Mouse (Mus musculus) frontal cortex, adult (tissue): ENCODE data around the gene Hes6.

ENCODE experiments used
- ATAC-seq: cut with Nextera tagmentation; 2 replicates; pipeline ENCODE4 v1.9.2; 2017; ENCODE audit warnings: mild to moderate bottlenecking, moderate library complexity, mixed read lengths; ENCODE audit not compliant: low TSS enrichment

Hes6 gene

DNA sequence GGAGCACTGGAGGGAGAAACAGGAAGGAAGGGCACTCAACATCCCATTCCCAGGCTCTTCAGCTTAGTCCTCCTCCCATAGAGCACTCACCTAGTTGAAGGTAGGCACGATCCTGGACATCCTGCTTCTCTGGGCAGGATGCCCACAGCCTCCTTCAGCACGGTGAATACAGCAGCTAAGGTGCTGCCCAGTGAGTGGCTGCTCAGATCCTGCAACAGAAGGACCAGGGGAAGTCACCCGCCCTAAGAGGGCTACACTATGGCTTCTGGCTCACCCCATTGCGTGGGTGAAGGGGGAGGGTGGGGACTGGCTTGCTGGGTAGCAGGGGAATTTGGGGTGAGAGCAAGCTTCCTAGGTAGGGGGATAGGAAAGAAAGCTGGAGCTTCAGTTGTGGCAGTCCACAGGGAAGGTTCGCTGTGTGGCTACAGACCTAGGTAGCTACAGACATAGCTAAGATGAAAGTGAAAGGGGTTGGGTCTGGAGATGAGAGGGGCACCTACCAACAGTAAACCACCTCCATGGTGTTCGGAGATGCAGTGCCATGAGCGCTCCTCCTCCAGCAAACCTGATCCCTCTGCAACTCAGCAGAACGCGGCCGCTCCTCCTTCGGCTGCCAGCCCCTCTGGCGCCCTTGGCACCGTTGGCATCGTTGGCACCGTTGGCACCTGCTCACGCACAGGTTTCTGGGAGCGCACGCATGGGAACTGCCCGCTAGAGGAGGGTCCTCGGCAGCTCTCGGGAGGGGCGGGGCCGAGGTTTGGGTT lies 8.2 kb downstream of the Hes6 start:
- ATAC-seq = peak; percentile 32; the same call in 1 of the 2 replicates

DNA sequence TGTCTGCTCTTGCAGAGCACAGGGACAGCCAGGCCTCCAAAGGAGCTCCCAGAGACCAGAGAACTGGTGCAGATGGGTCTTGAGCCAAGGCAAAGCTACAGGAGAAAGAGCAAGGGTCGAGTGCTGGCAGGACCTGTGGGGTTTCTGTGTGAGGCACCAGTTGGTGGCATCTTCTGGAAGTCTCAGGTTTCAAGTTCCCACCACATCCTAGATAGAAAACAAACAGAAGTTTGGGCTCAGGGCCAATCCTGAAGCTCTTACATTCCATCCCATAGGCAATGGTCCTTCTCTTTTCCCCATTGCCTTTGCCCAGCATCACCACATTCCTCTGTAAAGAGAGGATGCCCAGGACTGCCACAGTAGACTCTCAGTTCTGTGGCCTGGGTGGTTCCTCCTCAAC lies 8.9 kb downstream of the Hes6 start:
- ATAC-seq = no peak

DNA sequence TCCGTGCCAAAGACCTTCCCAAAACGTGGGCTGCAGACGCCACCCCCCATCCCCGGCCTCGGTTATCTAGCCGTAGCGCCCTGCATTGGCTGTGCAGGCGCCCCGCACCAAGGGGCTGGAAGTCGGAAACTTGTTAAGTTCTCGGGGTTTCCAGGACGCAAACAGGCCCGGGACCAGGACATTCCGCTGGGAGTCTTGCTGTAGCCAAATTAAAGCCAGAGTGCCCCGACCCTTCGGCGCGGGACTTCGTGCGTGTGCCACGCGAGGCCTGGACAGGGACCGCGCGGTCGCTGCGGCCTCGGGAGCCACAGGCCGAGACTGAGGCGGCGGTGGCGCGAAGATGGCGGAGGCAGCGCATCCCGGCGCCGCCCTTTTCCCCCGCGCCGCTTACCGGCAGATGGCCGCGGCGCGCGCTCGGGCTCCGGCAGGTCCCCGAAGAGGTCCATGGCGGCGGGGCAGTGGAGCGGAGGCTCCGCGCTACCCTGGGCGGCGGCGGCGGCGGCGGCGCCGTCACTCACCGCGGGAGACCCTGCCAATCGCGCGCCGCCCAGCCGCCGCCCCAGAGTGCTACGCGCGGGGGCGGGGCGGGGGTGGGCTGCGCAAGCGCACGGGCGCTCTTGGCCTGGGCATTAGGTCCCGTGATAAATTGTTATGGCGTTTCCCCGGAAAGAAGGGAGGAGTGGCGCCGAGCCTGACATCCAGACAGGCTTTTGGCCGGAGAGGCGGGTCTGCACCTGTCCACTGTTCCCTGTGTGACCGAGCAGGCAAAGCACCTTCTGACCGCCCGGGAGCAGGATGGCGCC lies 15.4 kb downstream of the Hes6 start, which contains the start of gene Ilkap:
TSS of gene Ilkap (minus strand) at position 556 of the 803 bp plus-strand sequence.
- peak; percentile 90 for ATAC-seq

DNA sequence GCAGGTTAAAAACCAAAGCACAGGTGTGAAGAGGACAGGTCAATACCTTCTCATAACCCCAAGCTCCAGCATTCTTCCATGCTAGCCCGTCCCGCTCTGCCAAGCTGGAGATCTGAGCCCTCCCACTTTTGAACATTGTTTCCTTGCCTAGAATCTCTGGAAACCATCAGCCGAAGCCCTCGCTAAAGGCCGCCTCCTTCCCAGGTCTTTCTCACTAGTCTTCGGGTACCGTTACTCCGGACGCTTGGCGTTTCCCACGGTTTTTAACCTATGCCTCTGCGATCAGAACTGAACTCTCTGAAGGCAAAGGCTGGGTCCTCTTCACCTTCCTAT lies 15.9 kb downstream of the Hes6 start:
- peak; percentile 36; the same call in 1 of the 2 replicates for ATAC-seq

DNA sequence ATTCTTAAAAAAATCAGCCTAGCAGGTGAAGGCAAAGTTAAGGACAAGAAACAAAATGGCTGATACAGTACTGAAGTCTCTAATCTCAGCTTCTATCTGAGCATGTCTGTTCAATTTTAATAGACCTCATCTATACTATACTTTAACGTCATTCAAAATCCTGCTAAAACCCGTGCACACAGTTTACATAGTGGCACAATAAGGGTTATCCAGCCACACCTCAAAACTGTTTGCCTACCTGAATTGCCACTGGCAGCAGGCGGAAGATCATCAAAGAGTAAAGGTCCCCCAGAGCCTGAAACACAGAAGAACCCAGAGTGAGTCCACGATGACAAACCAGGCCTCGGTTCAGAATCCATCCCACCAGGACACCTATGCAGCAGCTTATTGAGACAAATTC lies 23.5 kb downstream of the Hes6 start:
- ATAC-seq = no peak

DNA sequence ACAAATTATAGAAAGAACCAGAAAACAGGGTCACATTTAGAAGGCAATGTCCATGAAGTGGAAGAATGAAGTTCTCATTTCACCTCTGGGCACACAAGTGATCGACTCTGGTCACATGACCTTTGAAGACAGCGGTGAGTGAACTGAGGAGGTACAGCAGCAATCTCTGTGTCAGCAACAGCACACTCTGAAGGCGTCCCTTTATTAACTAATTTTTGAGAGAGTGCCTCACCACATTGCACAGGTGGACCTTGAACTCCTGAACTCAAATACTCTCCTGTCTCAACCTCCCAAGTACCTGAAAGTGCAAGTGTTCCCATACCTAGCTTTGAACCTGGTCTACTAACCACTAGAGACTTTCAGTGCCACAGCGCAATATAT lies 32.8 kb downstream of the Hes6 start:
- ATAC-seq = no peak

DNA sequence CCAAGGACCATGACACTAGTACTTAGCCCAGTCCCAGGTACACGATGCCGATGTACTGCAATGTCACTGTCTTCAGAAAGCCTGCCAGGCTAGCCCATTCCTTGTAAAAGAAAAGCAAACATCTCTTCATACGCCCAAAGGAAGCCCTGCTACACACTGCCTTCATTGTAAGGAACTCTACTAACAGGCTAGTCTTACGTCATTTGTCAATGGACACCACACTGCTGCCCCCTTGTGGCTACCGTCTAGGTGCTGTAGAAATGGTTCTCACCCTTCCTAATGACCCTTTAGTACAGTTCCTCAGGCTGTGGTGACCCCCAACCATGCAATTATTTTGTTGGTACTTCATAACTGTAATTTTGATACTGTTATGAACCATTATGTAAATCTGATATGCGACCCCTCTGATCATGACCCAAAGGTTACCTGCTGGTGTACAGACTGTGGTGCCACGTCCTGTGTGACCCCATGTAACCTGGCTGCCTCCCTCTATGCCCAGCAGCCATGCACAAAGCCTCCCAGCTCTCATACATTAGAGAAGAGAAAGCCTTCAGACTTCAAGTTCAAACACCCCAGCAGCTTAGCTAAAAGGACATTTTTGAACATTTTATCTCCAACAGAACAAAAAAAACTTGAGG lies 33.3 kb downstream of the Hes6 start:
- peak; percentile 75; the same call in 1 of the 2 replicates for ATAC-seq

DNA sequence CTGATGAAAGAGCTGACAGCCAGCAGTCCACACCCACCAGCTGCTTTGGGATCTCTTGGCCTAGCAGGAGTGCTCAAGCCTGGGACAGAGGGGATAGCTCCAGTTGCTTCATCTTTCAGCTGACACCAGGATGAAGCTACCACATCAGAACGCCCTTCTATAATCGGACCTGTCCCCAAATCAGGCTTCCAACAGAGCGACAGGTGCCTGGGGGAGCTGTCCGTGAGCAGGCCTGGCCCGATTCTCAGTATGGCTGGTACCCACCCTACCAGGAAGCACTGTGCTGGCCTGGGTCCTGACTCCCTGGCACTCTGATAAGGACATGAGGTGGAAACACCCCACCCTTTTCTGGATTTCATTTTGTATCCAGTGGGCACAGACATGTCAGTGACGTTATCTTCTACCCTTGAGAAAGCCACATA lies 40.4 kb downstream of the Hes6 start:
- ATAC-seq = no peak

DNA sequence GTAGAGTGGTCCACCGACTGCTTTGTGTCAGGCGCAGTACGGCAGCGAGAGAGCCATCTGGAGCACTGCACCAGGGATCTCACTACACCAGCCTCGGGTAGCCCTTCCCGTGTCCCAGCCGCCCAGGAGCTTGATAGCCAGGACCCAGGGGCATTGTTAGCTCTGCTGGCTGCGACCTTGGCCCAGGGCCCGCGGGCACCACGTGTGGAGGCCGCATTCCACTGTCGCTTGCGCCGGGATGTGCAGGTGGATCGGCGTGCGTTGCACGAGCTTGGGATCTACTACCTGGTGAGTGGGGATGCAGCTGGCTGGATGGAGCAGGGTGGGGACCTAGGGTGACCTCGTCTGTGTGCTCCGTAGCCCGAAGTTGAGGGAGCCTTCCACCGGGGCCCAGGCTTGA lies 43.8 kb downstream of the Hes6 start:
- no peak for ATAC-seq

DNA sequence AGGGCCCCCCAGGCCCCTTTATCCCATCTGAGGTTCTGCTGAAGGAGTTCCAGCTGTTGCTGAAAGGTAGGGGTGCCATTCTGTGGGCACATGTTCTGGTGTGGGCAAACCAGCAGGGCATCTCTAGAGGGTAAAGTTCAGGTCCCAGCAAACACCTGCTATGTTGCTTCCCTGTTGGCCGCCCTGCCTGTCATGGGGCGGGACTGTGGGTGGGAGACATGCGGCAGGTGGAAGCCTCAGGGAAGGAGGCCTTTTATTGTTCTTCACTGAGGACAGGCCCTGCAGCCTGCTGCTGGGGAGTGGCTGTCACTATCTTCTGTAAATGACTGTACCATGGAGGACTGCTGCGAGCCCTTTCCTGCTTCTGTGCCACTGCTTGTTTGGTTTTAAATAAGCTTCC lies 44.4 kb downstream of the Hes6 start:
- no peak for ATAC-seq

DNA sequence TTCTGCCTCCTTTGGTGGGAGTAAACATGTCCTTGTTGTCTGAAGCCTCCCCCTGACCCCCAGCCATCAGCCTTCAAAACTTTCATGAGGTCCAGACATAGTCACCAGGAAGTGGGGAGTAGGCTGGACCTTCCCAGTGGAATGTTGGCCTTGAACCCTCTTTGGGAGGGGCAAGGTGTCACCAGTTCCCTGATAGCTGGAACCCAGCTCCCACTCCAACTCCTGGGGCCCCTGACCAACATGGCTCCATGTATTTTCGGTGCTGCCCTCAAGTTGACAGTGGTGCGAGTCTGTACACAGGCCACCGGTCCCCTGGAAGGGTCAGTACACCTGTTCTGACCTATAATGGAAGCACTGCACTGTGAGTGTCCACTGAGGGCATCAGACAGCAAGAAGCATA lies 46.5 kb downstream of the Hes6 start:
- ATAC-seq = no peak

DNA sequence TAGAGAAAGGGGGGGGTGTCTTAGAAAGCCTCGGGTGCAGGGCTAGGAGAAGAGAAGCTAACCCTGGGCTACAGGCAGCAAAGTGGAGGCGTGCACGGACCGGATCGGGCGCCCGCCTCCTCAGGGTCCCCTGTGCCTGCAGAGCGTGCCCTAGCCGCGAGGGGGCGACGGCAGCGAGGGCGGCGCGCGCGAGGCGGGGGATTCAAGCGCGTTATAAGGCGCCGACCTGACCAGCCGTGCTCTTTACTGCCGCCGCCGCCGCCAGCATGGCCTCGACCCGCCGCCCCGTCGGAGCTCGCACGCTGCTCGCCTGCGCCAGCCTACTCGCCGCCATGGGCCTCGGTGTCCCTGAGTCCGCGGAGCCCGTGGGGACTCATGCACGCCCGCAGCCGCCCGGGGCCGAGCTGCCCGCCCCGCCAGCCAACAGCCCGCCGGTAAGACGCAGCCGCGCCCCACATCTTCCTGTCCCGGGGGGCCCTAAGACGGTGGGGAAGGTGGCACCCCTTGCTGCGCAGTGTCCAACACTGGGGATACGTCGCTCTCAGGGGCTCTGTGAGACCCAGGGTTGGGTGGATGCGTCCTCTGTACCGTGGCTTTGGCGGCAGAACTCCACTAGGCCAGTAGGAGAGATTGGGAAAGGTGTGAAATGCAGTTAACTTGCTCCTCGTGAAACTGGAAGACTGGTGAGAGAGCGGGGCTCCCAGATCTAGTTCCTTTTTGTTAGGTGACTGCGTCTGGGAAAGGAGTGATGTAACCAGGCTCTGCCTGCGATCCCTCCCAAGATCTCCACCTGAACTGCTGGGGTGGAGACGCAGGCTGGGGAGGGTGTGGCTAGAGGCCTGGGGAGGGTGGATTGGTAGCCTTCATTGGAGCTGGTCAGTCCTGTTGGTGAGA lies 47.4 kb downstream of the Hes6 start, which contains the start of gene Erfe:
TSS of gene Erfe (plus strand) at position 216 of the 894 bp plus-strand sequence.
- ATAC-seq = peak; percentile 14; the same call in 1 of the 2 replicates

DNA sequence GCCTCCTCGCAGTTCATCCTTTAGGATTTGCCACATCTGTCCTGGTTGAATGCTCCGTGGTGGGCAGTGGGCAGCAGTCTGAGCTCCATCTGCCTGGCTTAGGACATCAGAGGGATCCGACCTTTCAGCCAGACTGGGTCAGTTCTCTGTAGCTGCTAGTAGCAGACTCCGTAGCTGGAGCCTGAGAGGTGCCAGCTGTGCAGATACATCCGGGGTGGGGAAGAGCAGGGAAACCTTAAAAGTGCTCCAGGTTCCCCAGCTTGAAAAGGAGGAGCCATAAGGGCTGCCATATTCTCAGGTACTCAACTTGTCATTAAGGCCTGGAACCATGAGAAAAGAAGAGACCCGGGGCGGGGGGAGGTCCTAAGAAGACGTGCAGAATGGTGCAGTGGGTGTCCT lies 48.0 kb downstream of the Hes6 start:
- no peak for ATAC-seq

DNA sequence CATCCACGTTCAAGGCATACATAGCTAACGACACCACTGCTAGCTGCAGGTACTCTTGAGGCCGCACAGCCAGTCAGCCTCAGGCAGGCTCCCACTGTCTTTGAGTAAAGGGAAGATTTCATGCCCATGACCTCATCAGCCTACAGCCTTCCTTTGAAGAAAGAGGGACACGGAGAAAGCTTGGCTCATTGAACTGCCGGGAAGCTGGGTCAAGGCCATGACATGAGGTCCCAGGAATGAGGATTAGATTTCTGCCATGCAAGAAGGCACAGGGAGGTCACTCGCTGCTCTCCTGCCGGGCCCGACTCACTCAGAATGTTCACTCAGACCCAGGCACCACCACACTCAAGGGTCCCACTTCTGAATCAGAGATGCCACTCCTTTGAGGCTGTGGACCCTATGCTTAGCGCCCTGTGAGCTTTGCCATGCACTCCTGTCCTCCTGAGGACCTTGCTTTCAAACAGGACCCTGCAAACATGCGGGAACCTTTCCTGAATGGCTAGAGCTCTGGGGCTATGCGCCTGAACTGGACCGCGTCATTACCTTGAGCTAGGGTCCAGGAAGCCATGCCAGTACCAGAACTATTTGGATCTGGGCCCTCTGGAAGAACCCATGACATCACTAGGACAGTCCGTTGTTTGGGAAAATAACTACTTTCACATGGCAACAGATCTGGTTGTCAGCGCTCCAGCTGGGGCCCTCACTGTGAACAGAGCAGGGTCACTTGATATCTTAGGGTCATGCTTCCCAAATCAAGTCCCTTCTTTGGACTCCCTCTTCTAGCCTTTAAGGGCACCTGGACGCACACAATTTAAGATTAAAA lies 48.8 kb downstream of the Hes6 start:
- no peak for ATAC-seq

DNA sequence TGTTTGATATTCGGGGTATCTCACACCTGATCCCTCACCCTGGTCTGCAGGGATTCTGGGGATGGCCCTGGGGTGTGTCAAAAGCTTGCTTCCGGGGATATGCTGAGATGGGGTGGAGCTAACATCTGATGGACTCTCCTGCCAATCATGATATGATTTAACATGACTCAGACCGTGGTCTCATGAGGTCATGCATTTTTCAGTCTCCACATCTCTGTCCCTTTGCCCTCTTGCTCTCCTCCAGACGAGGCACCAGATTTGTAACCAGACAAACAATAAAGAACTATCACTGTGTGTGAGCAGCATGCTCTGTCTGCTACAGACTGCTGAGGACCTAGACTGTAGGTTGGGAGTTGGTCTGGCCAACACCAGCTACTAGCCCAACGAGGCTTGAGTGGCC lies 51.7 kb downstream of the Hes6 start:
- no peak for ATAC-seq
